Mouse (Mus musculus) stomach, embryonic 16.5 days (tissue): ENCODE measurements around the gene Lrrc1. TPM values are rescaled to one million over a fixed set of nuclear protein-coding genes. Genes with fewer than 3 reads are reported as not detected.

Source experiments
- ATAC-seq: fragments of 200-750 bp; cut with Nextera tagmentation; 2 replicates; pipeline ENCODE4 v1.8.0; 2017; ENCODE audit warnings: moderate number of reproducible peaks, moderate TSS enrichment; ENCODE audit not compliant: insufficient read depth, low FRiP score
- H3K27ac ChIP-seq: fragments of 300-500 bp; sonication (generic); 2 replicates; pipeline ENCODE4 v1.5.1; 2014; ENCODE audit warnings: low read length
- H3K27me3 ChIP-seq: fragments of 300-500 bp; sonication (generic); 2 replicates; pipeline ENCODE4 v1.6.1; 2014; ENCODE audit warnings: low read length, control low read depth, mixed read lengths; ENCODE audit not compliant: control insufficient read depth, insufficient read depth
- H3K36me3 ChIP-seq: fragments of 300-500 bp; sonication (generic); 2 replicates; pipeline ENCODE4 v1.6.1; 2014; ENCODE audit warnings: low read length; ENCODE audit not compliant: control insufficient read depth, insufficient read depth
- H3K4me1 ChIP-seq: fragments of 300-500 bp; sonication (generic); 2 replicates; pipeline ENCODE4 v1.6.1; 2014; ENCODE audit warnings: low read length, control low read depth, mixed read lengths; ENCODE audit not compliant: control insufficient read depth, insufficient read depth
- H3K4me2 ChIP-seq: fragments of 300-500 bp; sonication (generic); 2 replicates; pipeline ENCODE4 v1.6.1; 2014; ENCODE audit warnings: low read depth, low read length, mixed read lengths
- H3K4me3 ChIP-seq: fragments of 300-500 bp; sonication (generic); replicated peaks from 2 replicates; pipeline ENCODE4 v1.5.1; 2014; ENCODE audit warnings: mild to moderate bottlenecking, low read length
- H3K9ac ChIP-seq: fragments of 300-500 bp; sonication (generic); 2 replicates; pipeline ENCODE4 v1.6.1; 2014; ENCODE audit warnings: low read length
- H3K9me3 ChIP-seq: fragments of 300-500 bp; sonication (generic); replicated peaks from 2 replicates; pipeline ENCODE4 v1.6.1; 2016; ENCODE audit warnings: low read length, control low read depth; ENCODE audit not compliant: control insufficient read depth
- WGBS: fragments of 180-500 bp; shearing (Covaris S2); extraction: QIAGEN DNeasy Blood & Tissue Kit; methylation state at CpG from one replicate; pipeline ENCODE4 v1.1.7; 2014; 5-methylcytosine and 5-hydroxymethylcytosine counted together
- polyA plus RNA-seq: library from polyadenylated mRNA; unstranded; fragments of >200 nt; fragmentation: Nextera tagmentation; extraction: Ambion mirVana; gene quantifications from 2 replicates; pipeline ENCODE4 v1.2.1, GENCODE M21; 2015

The Lrrc1 gene
- polyA plus RNA-seq, 1 experiment from 2014 or later, result 17.7 TPM

- H3K4me3 ChIP-seq, result no peak overlapping the region
- 76% methylated on average over 9 of the region's 9 CpGs for WGBS
- peaks cover 26% of the 10 kb centered on the region for H3K4me1 ChIP-seq
- ATAC-seq, result no peak
- no peaks in the 10 kb centered on the region for H3K36me3 ChIP-seq
- no peaks in the 10 kb centered on the region for H3K27me3 ChIP-seq
- no peak overlapping the region for H3K4me2 ChIP-seq
- H3K9me3 ChIP-seq, result no peaks in the 10 kb centered on the region
- no peak overlapping the region for H3K27ac ChIP-seq
- H3K9ac ChIP-seq, result no peak overlapping the region
These were observed 114.1 kb downstream of the Lrrc1 start for GRCm38 (mm10) chr9:77430413-77431087.

GRCm38 (mm10) chr9:77429230-77430015 is 115.2 kb downstream of the Lrrc1 start:
- no peak overlapping the region for H3K4me2 ChIP-seq

DNA sequence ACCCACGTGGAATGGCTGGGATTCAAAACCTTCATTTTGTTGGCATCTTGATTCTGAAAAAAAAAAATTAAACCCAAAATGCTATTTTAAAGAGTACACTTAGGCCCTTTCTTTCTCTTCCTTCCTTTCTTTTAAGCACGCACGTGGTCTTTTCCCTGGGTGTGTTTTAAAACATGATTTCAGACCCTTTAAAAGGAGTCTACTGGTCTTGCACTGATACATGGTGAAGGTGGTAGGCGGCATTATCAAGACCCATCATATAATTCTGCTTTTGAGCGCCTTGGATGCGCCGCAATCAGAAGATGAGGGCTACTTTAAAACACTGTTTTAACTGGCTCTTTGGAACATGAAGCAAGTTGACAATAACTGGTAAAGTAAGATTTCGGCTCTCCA is 115.9 kb downstream of the Lrrc1 start:
- Histone ChIP-seq H3K4me1 (peaks cover 28% of the 10 kb centered on the region), H3K27ac (peak overlapping the region; percentile 81), H3K4me3 (no peak overlapping the region), H3K4me2 (no peak overlapping the region), H3K9me3 (no peaks in the 10 kb centered on the region), H3K27me3 (no peaks in the 10 kb centered on the region), H3K9ac (no peak overlapping the region), H3K36me3 (no peaks in the 10 kb centered on the region)
- ATAC-seq, result no peak
- WGBS, result 83% methylated on average over 8 of the region's 8 CpGs

More at GRCm38 (mm10) chr9:77429230-77430015, 115.2 kb downstream of the Lrrc1 start:
- Histone ChIP-seq H3K27ac (no peak overlapping the region), H3K27me3 (no peaks in the 10 kb centered on the region), H3K36me3 (no peaks in the 10 kb centered on the region), H3K9me3 (no peaks in the 10 kb centered on the region), H3K4me1 (peaks cover 28% of the 10 kb centered on the region), H3K9ac (no peak overlapping the region), H3K4me3 (no peak overlapping the region)
- 61% methylated on average over 11 of the region's 11 CpGs for WGBS
- no peak for ATAC-seq

- H3K36me3 ChIP-seq, result no peaks in the 10 kb centered on the region
- peak overlapping the region; percentile 50; the same call in 1 of the 2 replicates for H3K9ac ChIP-seq
- no peaks in the 10 kb centered on the region for H3K27me3 ChIP-seq
- ATAC-seq, result no peak
- H3K4me3 ChIP-seq, result peak overlapping the region; percentile 16; the same call in 1 of the 2 replicates
- H3K4me1 ChIP-seq, result peaks cover 28% of the 10 kb centered on the region
- H3K4me2 ChIP-seq, result peak overlapping the region; percentile 44
- H3K27ac ChIP-seq, result peak overlapping the region; percentile 81
- no peaks in the 10 kb centered on the region for H3K9me3 ChIP-seq
- 31% methylated on average over 14 of the region's 14 CpGs for WGBS
These were observed 116.4 kb downstream of the Lrrc1 start for GRCm38 (mm10) chr9:77428115-77428747.

- Histone ChIP-seq H3K4me1 (peaks cover 28% of the 10 kb centered on the region), H3K9me3 (no peaks in the 10 kb centered on the region), H3K4me3 (peak overlapping the region; percentile 16), H3K9ac (peak overlapping the region; percentile 50), H3K27ac (peak overlapping the region; percentile 81), H3K36me3 (no peaks in the 10 kb centered on the region), H3K27me3 (no peaks in the 10 kb centered on the region), H3K4me2 (peak overlapping the region; percentile 44)
- 19% methylated on average over 23 of the region's 23 CpGs for WGBS
- ATAC-seq, result peak; percentile 87
These were observed 117.2 kb downstream of the Lrrc1 start for GRCm38 (mm10) chr9:77427292-77428114.

DNA sequence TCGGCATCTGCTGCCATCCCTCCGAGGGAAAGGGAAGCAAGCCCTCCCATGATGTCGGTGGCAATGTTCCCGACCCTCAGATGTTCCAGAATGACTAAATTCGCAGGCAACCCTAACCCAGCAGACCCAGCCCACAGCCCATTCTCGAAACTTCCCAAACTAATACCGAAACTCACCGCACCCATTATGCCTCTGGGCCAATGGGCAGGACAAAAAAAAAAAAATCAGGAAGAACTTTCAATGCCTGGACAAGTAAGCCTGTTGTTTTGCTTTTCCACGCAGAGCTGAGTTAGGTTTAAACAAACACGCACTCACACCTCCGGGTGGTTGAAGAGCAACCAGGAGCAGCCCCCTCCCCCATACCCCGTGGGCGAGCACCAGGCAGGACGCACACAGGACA is 118.6 kb downstream of the Lrrc1 start:
- H3K27ac ChIP-seq, result peak overlapping the region; percentile 81; the same call in 1 of the 2 replicates
- no peak overlapping the region for H3K4me2 ChIP-seq
- H3K4me1 ChIP-seq, result peaks cover 28% of the 10 kb centered on the region
- H3K4me3 ChIP-seq, result no peak overlapping the region
- no peaks in the 10 kb centered on the region for H3K27me3 ChIP-seq
- no peak overlapping the region for H3K9ac ChIP-seq
- WGBS, result 58% methylated on average over 14 of the region's 14 CpGs
- no peaks in the 10 kb centered on the region for H3K9me3 ChIP-seq
- ATAC-seq, result no peak
- H3K36me3 ChIP-seq, result no peaks in the 10 kb centered on the region

DNA sequence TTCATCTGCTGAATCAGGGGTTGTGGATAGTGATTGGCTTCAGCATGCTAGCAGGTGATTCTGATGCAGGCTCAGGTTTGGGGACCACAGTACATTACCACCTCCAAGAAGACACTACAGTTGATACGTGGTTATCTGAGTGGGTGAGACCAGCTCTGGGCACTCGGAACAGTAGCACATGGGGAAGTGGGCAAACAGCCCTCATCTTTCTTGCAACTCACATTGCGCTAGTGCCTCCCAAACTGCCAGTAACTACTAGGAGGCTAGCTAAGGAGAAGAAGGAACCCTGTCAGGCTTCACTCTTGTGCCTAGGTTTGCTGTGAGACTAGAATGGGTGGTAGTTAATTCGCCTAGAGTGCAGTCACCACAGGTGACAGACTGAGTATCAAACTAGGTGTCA is 119.1 kb downstream of the Lrrc1 start:
- H3K4me3 ChIP-seq, result no peak overlapping the region
- H3K9me3 ChIP-seq, result no peaks in the 10 kb centered on the region
- peak overlapping the region; percentile 59; the same call in 1 of the 2 replicates for H3K27ac ChIP-seq
- H3K9ac ChIP-seq, result no peak overlapping the region
- whole genome bisulfite sequencing, result 87% methylated on average over 4 of the region's 4 CpGs
- no peaks in the 10 kb centered on the region for H3K27me3 ChIP-seq
- H3K4me1 ChIP-seq, result peaks cover 28% of the 10 kb centered on the region
- no peaks in the 10 kb centered on the region for H3K36me3 ChIP-seq
- H3K4me2 ChIP-seq, result no peak overlapping the region
- ATAC-seq, result no peak

- H3K4me2 ChIP-seq, result no peak overlapping the region
- no peaks in the 10 kb centered on the region for H3K27me3 ChIP-seq
- 80% methylated on average over 4 of the region's 4 CpGs for WGBS
- no peaks in the 10 kb centered on the region for H3K36me3 ChIP-seq
- no peak overlapping the region for H3K4me3 ChIP-seq
- no peak overlapping the region for H3K9ac ChIP-seq
- ATAC-seq, result no peak
- 0 out of 2 replicates have a peak overlapping the region, but pooled peaks have one; percentile 9 for H3K27ac ChIP-seq
- H3K4me1 ChIP-seq, result no peaks in the 10 kb centered on the region
- H3K9me3 ChIP-seq, result no peaks in the 10 kb centered on the region
These were observed 124.5 kb downstream of the Lrrc1 start for GRCm38 (mm10) chr9:77420200-77420585.
